Mouse (Mus musculus): ENCODE measurements around the gene Olfr859. TPM values are rescaled to one million over a fixed set of nuclear protein-coding genes. Genes with fewer than 3 reads are reported as not detected.
"Not testable (repeated sequence)": the region's sequence is repeated elsewhere in the genome, so short reads cannot be mapped to it uniquely, and the experiment has no call there.

The Olfr859 gene
- polyA plus RNA-seq (2012; rRNA removed), result not detected in 2 replicates
- not detected in 2 replicates for polyA plus RNA-seq (2014; fragmentation: Nextera tagmentation; extraction: Ambion mirVana)

DNA sequence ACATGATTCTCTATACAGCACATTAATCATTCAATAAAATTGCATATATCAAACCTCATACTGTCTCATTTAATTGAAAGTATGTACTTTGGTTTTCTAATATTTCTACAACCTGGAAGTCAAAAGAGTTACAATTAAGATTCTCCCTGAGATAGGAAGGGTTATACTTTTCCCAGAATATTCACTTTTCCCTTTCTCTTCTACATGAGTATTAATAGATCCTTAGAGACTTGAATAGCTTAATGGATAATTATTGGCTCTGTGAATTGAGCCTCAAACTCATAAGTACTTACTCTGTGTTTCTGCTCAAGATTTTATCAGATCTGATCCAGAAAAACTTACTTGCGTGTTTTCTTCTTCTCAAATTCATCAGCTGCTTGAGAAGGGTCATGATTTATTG lies at the start of gene Olfr859:
Gene Olfr859 (plus strand): TSS at position 301 of the 400 bp plus-strand sequence.
- H3K27ac ChIP-seq (replicated peaks; ENCODE audit: low read depth, low read length); DNase-seq (ENCODE audit: low spot score); H3K27me3 ChIP-seq (ENCODE audit: control insufficient read depth, insufficient read depth, low read length); H3K4me2 ChIP-seq (replicated peaks; ENCODE audit: low read depth, low read length, severe bottlenecking); H3K4me1 ChIP-seq (ENCODE audit: control insufficient read depth, insufficient read depth, low read length); H3K9me3 ChIP-seq (ENCODE audit: control insufficient read depth, low read length); H3K36me3 ChIP-seq (ENCODE audit: control insufficient read depth, insufficient read depth, low read length); ATAC-seq (ENCODE audit: low FRiP score, low read depth); H3K4me3 ChIP-seq (replicated peaks; ENCODE audit: low read length); H3K9ac ChIP-seq (ENCODE audit: low read depth, low read length, severe bottlenecking): not testable (repeated sequence)
- WGBS, result 59% methylated on average over 1 of the region's 1 CpGs

GRCm38 (mm10) chr9:19769136-19769535 lies 35.6 kb upstream of the Olfr859 start:
- 87% methylated on average over 14 of the region's 14 CpGs for WGBS
- Histone ChIP-seq H3K27ac (replicated peaks; ENCODE audit: low read depth, low read length) (no peak overlapping the region), H3K9ac (ENCODE audit: low read depth, low read length, severe bottlenecking) (no peak overlapping the region), H3K4me1 (ENCODE audit: control insufficient read depth, insufficient read depth, low read length) (no peaks in the 10 kb centered on the region), H3K4me2 (replicated peaks; ENCODE audit: low read depth, low read length, severe bottlenecking) (no peak overlapping the region), H3K27me3 (ENCODE audit: control insufficient read depth, insufficient read depth, low read length) (no peaks in the 10 kb centered on the region), H3K36me3 (ENCODE audit: control insufficient read depth, insufficient read depth, low read length) (no peaks in the 10 kb centered on the region), H3K9me3 (ENCODE audit: control insufficient read depth, low read length) (no peaks in the 10 kb centered on the region), H3K4me3 (replicated peaks; ENCODE audit: low read length) (no peak overlapping the region)
- no peak for TF ChIP-seq POLR2A (IDR thresholded peaks at IDR 0.05; ENCODE audit: borderline replicate concordance, extremely low read depth, insufficient read depth, insufficient read length)
- DNase-seq (ENCODE audit: low spot score) (no peak), ATAC-seq (ENCODE audit: low FRiP score, low read depth) (no peak)

DNA sequence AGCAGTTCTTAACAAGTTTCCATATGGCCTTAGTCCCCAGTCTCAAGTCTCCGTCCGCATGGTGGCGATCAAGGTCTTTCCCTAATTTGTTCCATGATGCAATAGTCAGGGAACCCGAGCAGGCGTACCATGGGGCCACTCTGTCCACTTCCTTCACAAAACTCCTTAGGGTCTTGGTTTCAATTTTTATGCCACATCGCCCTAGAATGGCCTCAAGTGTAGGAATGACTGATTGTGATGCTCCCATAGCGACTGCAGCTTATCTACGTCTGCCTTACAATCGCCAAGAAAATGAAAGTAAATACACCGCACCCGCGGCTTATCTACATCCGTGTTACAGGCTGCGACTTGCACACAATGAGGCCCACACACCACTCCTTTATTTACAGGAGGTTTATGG lies 35.0 kb upstream of the Olfr859 start:
- Histone ChIP-seq H3K4me3 (replicated peaks; ENCODE audit: low read length) (no peak overlapping the region), H3K9me3 (ENCODE audit: control insufficient read depth, low read length) (no peaks in the 10 kb centered on the region), H3K36me3 (ENCODE audit: control insufficient read depth, insufficient read depth, low read length) (no peaks in the 10 kb centered on the region), H3K4me1 (ENCODE audit: control insufficient read depth, insufficient read depth, low read length) (no peaks in the 10 kb centered on the region), H3K27ac (replicated peaks; ENCODE audit: low read depth, low read length) (no peak overlapping the region), H3K27me3 (ENCODE audit: control insufficient read depth, insufficient read depth, low read length) (no peaks in the 10 kb centered on the region), H3K9ac (ENCODE audit: low read depth, low read length, severe bottlenecking) (no peak overlapping the region), H3K4me2 (replicated peaks; ENCODE audit: low read depth, low read length, severe bottlenecking) (no peak overlapping the region)
- 93% methylated on average over 14 of the region's 14 CpGs for WGBS
- DNase-seq (ENCODE audit: low spot score), result no peak
- no peak for TF ChIP-seq POLR2A (IDR thresholded peaks at IDR 0.05; ENCODE audit: borderline replicate concordance, extremely low read depth, insufficient read depth, insufficient read length)
- ATAC-seq (ENCODE audit: low FRiP score, low read depth), result no peak

DNA sequence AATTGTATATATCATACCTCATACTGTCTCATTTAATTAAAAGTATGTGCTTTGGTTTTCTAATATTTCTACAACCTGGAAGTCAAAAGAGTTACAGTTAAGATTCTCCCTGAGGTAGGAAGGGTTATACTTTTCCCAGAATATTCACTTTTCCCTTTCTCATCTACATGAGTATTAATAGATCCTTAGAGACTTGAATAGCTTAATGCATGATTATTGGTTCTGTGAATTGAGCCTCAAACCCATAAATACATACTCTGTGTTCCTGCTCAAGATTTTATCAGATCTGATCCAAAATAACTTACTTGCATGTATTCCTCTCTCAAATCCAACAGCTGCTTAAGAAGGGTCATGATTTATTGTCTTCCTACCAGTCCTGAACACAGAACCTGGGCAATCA lies 24.7 kb upstream of the Olfr859 start, which contains the start of gene Olfr58:
Gene Olfr58 (plus strand): TSS at position 301 of the 400 bp plus-strand sequence.
- DNase-seq (ENCODE audit: low spot score) (no peak), ATAC-seq (ENCODE audit: low FRiP score, low read depth) (no peak)
- no peak for TF ChIP-seq POLR2A (IDR thresholded peaks at IDR 0.05; ENCODE audit: borderline replicate concordance, extremely low read depth, insufficient read depth, insufficient read length)
- H3K4me1 ChIP-seq (ENCODE audit: control insufficient read depth, insufficient read depth, low read length), result no peaks in the 10 kb centered on the region
- H3K36me3 ChIP-seq (ENCODE audit: control insufficient read depth, insufficient read depth, low read length), result no peaks in the 10 kb centered on the region
- H3K9ac ChIP-seq (ENCODE audit: low read depth, low read length, severe bottlenecking), result no peak within 1 kb of the TSS
- H3K9me3 ChIP-seq (ENCODE audit: control insufficient read depth, low read length), result no peaks in the 10 kb centered on the region
- no peaks in the 10 kb centered on the region for H3K27me3 ChIP-seq (ENCODE audit: control insufficient read depth, insufficient read depth, low read length)
- no peak within 1 kb of the TSS for H3K27ac ChIP-seq (replicated peaks; ENCODE audit: low read depth, low read length)
- H3K4me2 ChIP-seq (replicated peaks; ENCODE audit: low read depth, low read length, severe bottlenecking), result no peak within 1 kb of the TSS
- H3K4me3 ChIP-seq (replicated peaks; ENCODE audit: low read length), result no peak within 1 kb of the TSS

- Histone ChIP-seq H3K27ac (replicated peaks; ENCODE audit: low read depth, low read length) (no peak overlapping the region), H3K36me3 (ENCODE audit: control insufficient read depth, insufficient read depth, low read length) (no peaks in the 10 kb centered on the region), H3K4me3 (replicated peaks; ENCODE audit: low read length) (no peak overlapping the region), H3K9me3 (ENCODE audit: control insufficient read depth, low read length) (no peaks in the 10 kb centered on the region), H3K4me1 (ENCODE audit: control insufficient read depth, insufficient read depth, low read length) (no peaks in the 10 kb centered on the region), H3K9ac (ENCODE audit: low read depth, low read length, severe bottlenecking) (no peak overlapping the region), H3K27me3 (ENCODE audit: control insufficient read depth, insufficient read depth, low read length) (no peaks in the 10 kb centered on the region), H3K4me2 (replicated peaks; ENCODE audit: low read depth, low read length, severe bottlenecking) (no peak overlapping the region)
- ATAC-seq (ENCODE audit: low FRiP score, low read depth), result no peak
- no peak for DNase-seq (ENCODE audit: low spot score)
- TF ChIP-seq POLR2A (IDR thresholded peaks at IDR 0.05; ENCODE audit: borderline replicate concordance, extremely low read depth, insufficient read depth, insufficient read length), result no peak
- WGBS, result 62% methylated on average over 1 of the region's 1 CpGs
Measured at GRCm38 (mm10) chr9:19803000-19803399, 1.7 kb upstream of the Olfr859 start.

DNA sequence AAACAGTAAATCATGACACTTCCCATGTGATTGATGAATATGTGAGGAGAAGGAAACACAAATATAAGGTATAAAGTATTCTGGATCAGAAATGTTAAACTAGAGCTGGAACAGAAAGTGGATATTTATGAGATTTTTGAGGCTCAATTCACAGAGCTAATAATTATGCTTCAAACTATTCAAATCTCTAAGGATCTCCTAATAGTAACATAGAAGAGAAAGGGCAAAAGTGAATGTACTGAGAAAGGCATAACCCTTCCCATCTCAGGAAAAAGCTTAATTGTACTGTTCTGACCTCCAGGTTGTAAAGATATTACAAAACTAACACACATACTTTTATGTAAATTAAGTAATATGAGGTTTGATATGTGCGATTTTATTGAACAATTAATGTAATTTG lies 44.9 kb downstream of the Olfr859 start, which contains the start of gene Olfr860:
Gene Olfr860 (minus strand): TSS at position 101 of the 400 bp plus-strand sequence.
- no peaks in the 10 kb centered on the region for H3K9me3 ChIP-seq (ENCODE audit: control insufficient read depth, low read length)
- no peak within 1 kb of the TSS for H3K4me2 ChIP-seq (replicated peaks; ENCODE audit: low read depth, low read length, severe bottlenecking)
- no peaks in the 10 kb centered on the region for H3K27me3 ChIP-seq (ENCODE audit: control insufficient read depth, insufficient read depth, low read length)
- no peaks in the 10 kb centered on the region for H3K36me3 ChIP-seq (ENCODE audit: control insufficient read depth, insufficient read depth, low read length)
- no peaks in the 10 kb centered on the region for H3K4me1 ChIP-seq (ENCODE audit: control insufficient read depth, insufficient read depth, low read length)
- DNase-seq (ENCODE audit: low spot score), result no peak
- H3K4me3 ChIP-seq (replicated peaks; ENCODE audit: low read length), result no peak within 1 kb of the TSS
- H3K9ac ChIP-seq (ENCODE audit: low read depth, low read length, severe bottlenecking), result no peak within 1 kb of the TSS
- WGBS, result 77% methylated on average over 1 of the region's 1 CpGs
- no peak within 1 kb of the TSS for H3K27ac ChIP-seq (replicated peaks; ENCODE audit: low read depth, low read length)
- no peak for TF ChIP-seq POLR2A (IDR thresholded peaks at IDR 0.05; ENCODE audit: borderline replicate concordance, extremely low read depth, insufficient read depth, insufficient read length)
- no peak for ATAC-seq (ENCODE audit: low FRiP score, low read depth)

Other genes with a start within 250 kb of the Olfr859 start
- not detected in 2 replicates for gene Olfr854, start 237.5 kb upstream of the Olfr859 start, polyA plus RNA-seq (2012; rRNA removed)
- not detected in 2 replicates for gene Olfr854, start 237.5 kb upstream of the Olfr859 start, polyA plus RNA-seq (2014; fragmentation: Nextera tagmentation; extraction: Ambion mirVana)
- gene Olfr855, start 222.3 kb upstream of the Olfr859 start, polyA plus RNA-seq (2012; rRNA removed), result not detected in 2 replicates
- not detected in 2 replicates for gene Olfr855, start 222.3 kb upstream of the Olfr859 start, polyA plus RNA-seq (2014; fragmentation: Nextera tagmentation; extraction: Ambion mirVana)
- 17.0 and 19.7 TPM in 2 replicates for gene Zfp317, start 182.8 kb upstream of the Olfr859 start, polyA plus RNA-seq (2012; rRNA removed)
- gene Zfp317, start 182.8 kb upstream of the Olfr859 start, polyA plus RNA-seq (2014; fragmentation: Nextera tagmentation; extraction: Ambion mirVana), result 21.5 and 25.6 TPM in 2 replicates
- gene Olfr857, start 95.5 kb upstream of the Olfr859 start, polyA plus RNA-seq (2012; rRNA removed), result 0.13 TPM in 1 of 2 replicates, not detected in the other
- not detected in 2 replicates for gene Olfr857, start 95.5 kb upstream of the Olfr859 start, polyA plus RNA-seq (2014; fragmentation: Nextera tagmentation; extraction: Ambion mirVana)
- 0.03 TPM in 1 of 2 replicates, not detected in the other for gene Olfr58, start 24.6 kb upstream of the Olfr859 start, polyA plus RNA-seq (2012; rRNA removed)
- gene Olfr58, start 24.6 kb upstream of the Olfr859 start, polyA plus RNA-seq (2014; fragmentation: Nextera tagmentation; extraction: Ambion mirVana), result not detected in 2 replicates
- gene Olfr860, start 44.8 kb downstream of the Olfr859 start, polyA plus RNA-seq (2012; rRNA removed), result not detected in 2 replicates
- not detected in 2 replicates for gene Olfr860, start 44.8 kb downstream of the Olfr859 start, polyA plus RNA-seq (2014; fragmentation: Nextera tagmentation; extraction: Ambion mirVana)
- gene Olfr862, start 83.1 kb downstream of the Olfr859 start, polyA plus RNA-seq (2012; rRNA removed), result not detected in 2 replicates
- gene Olfr862, start 83.1 kb downstream of the Olfr859 start, polyA plus RNA-seq (2014; fragmentation: Nextera tagmentation; extraction: Ambion mirVana), result not detected in 2 replicates
- not detected in 2 replicates for gene Olfr77, start 112.0 kb downstream of the Olfr859 start, polyA plus RNA-seq (2012; rRNA removed)
- 0.26 and 0.32 TPM in 2 replicates for gene Olfr77, start 112.0 kb downstream of the Olfr859 start, polyA plus RNA-seq (2014; fragmentation: Nextera tagmentation; extraction: Ambion mirVana)
- not detected in 2 replicates for gene Olfr866, start 223.1 kb downstream of the Olfr859 start, polyA plus RNA-seq (2012; rRNA removed)
- gene Olfr866, start 223.1 kb downstream of the Olfr859 start, polyA plus RNA-seq (2014; fragmentation: Nextera tagmentation; extraction: Ambion mirVana), result not detected in 2 replicates